Mouse (Mus musculus) right cerebral cortex, postnatal 25 days (tissue): ENCODE measurements around the gene Setd3.

Experiments used
- DNase-seq: peaks from one replicate; pipeline ENCODE4 v3.0.0; 2022

Gene Setd3

GRCm38 (mm10) chr12:108179246-108179320 is at the start of gene Setd3:
TSS of gene Setd3 (minus strand) at chr12:108179314.
- DNase-seq: no peak

GRCm38 (mm10) chr12:108227527-108227926 is 48.4 kb upstream of the Setd3 start:
- DNase-seq: no peak

- no peak for DNase-seq
Observed at GRCm38 (mm10) chr12:108226941-108227340, 47.8 kb upstream of the Setd3 start.

- no peak for DNase-seq
Observed at GRCm38 (mm10) chr12:108226216-108226615, 47.1 kb upstream of the Setd3 start.

DNA sequence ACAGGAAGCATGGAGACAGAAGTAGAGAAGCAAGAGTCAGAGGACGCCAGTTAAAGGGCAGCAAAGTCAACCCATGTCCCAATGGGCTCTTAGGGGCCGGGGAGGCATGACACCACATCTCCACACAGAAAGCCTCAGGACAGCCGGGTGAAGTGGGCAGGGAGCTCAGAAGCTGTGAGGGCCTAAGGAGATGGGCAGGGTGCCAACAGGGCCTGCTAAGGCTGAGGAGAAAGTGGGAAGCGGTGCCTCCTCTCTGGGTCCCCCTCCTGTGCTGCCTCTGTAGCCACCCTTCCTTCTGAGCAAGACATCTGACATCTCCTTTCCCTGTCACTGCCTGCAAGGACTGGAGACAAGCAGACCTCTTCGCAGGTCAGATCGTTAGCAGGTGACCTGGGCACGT is 46.7 kb upstream of the Setd3 start:
- no peak for DNase-seq

DNA sequence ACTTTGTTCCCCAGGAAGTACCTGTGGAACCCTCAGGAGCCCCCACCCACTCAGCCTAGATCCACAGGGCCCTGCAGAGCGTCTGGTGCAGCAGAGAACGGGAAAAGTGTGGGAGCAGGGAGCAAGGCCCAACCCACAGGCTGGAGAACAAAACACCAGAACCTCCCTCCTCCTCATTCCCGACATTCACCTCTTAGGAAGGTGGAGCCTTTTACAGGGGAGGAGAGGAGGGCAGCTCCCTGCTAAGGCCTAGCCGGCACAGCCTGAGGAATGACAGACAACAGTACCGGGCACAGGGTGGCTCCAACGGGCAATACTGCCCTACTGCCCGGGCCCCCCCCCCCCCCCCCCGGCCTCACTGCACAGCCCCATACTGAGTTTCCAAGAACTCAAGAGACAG is 44.2 kb upstream of the Setd3 start:
- DNase-seq: no peak

DNA sequence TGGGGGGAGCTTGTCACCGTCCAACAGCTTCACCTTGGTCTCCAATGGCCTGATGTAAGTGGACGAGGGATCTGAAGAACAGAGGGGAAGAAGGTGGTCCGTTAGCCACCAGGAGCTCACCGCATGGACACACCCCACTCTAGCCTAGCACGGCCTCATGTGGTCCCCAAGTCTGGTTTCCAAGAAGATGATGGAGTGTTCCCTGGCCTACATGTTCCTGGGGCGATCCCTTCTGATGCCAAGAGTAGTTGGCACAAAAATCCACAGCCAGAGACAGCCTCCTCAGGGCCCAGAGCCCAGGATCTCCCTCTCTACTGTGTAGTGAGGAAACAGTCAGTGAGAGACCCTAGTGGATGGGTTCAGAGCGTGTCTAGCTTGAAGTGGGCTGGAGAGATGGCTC is 42.6 kb upstream of the Setd3 start:
- no peak for DNase-seq

GRCm38 (mm10) chr12:108221206-108221605 is 42.1 kb upstream of the Setd3 start:
- DNase-seq: no peak

- DNase-seq: no peak
Observed at GRCm38 (mm10) chr12:108220621-108221020, 41.5 kb upstream of the Setd3 start.

GRCm38 (mm10) chr12:108219825-108220616 is 40.9 kb upstream of the Setd3 start:
- no peak for DNase-seq

- DNase-seq: peak; percentile 21
Observed at GRCm38 (mm10) chr12:108219163-108219562, 40.0 kb upstream of the Setd3 start.

GRCm38 (mm10) chr12:108217572-108217971 is 38.5 kb upstream of the Setd3 start:
- peak; percentile 48 for DNase-seq

- DNase-seq: no peak
Observed at GRCm38 (mm10) chr12:108216611-108217370, 37.7 kb upstream of the Setd3 start.

GRCm38 (mm10) chr12:108215090-108215489 is 36.0 kb upstream of the Setd3 start:
- DNase-seq: no peak

DNA sequence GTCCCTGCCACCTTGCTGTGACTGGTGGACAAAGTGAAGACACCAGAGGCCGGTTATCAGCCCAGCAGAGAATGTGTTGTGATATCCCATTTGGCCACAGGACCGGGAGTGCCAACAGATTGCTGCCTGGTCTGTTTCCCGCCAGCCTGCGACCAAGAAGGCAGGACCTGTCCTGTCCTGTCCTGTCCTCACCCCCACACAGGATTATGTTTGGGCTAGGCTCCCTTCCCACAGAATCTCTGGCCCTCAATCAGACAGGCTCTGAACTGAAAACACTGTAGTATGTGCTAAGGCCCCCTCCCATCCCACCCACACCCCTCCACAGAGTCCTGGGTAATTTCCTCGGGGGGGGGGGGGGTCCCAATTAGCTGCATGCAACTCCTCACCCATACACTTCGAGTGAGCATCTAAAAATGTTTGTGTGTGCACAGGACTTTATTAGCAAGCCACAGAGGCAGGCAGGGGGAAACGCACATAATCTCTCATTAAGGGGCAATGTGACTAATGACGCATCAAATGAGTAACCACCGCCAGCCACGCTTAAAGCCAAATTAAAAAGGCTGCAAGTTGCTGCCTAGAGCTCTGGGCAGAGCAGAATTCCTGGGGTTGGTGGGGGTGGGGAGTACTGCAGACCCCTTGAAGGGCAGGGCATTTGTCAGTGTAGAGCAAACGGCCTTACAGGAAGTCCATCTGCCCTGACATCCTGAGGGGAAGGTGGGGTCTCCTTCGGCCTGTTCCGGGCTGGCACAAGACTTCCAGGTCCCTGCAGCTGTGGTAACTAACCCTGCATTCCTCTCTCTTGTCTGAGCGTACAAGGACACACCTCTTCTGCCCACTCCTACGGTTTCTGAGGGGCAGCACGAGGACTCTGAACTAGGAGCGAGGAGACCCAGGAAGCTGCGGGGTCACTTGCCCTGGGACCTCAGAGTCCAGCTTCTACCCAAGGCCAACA is 34.3 kb upstream of the Setd3 start:
- no peak for DNase-seq

DNA sequence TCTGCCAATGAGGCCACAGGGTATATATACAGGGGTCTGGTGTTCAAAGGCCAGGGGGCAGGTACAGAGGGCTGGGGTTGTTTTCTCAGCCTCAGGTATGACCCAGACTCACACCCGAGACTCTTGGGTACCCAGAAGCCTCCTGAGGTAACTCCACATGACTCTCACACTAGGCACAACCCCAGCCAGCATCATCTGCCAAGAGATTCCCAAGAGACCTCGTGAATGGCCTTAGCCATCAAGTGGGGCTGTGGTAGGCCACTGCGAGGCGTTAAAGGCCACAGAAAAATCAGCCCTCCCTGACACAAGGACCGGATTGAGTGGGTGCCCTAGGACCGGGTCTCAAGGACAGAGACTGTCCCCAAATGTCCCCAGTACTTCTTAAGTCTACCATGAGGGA is 33.4 kb upstream of the Setd3 start:
- no peak for DNase-seq

DNA sequence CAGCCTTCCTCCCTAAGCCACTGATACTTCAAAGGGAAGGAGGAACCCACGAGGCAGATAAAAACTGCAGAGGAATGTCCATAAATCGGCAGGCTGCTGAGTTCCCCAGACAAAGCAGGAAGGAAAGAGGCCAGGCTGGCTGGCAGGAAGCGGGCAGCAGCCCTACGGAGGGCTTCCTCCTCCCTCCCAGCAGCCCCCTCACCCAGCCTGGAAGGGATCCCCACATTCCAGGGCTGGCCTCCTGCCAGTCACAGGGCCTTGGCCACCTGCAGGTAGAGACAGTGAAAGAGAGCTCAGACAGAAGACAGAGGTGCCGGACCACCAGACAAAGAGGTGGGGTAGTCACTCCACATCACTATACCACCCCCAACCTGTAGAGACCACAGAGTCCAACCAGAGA is 33.0 kb upstream of the Setd3 start:
- no peak for DNase-seq

- no peak for DNase-seq
Observed at GRCm38 (mm10) chr12:108210623-108211022, 31.5 kb upstream of the Setd3 start.

- DNase-seq: peak; percentile 62
Observed at GRCm38 (mm10) chr12:108208726-108209438, 29.8 kb upstream of the Setd3 start.

DNA sequence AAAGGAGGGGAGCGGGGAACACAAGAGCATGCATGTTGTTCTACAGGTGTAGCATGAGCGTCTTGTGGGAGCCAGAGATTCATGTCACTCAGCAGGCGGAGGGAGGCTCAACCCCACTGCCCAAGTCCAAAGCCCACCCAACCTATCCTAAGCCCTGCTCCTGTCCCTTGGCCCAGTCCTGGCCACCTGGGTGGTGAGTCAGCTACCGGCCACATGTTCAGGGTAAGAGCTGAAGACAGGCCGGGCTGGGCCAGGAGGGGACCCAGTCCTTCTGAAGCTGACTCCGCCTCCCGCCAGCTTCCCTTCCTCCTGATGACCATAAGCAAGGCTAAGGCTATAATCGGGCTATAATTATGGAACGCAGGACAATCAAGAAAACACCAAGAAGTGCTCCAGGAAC is 29.1 kb upstream of the Setd3 start:
- DNase-seq: no peak

DNA sequence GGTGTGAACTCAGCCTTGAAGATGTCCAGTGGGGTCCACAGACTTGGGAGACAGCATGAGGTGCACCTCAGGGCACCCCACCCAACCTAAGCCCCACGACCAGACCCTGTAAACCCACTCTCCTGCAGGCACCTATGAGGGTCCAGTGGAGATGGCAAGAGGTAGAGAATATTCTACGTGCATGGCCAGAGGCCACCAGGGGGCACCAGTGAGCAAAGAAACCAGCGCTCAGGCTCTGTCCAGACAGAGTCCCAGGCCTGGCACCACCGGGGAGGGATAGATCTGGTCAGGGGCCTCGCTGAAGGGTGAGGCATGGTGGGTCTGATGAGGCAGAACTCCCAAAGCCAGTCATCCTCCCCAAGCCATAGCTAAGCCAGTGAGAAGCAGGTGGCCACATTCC is 27.5 kb upstream of the Setd3 start:
- DNase-seq: peak; percentile 57

GRCm38 (mm10) chr12:108204978-108205377 is 25.9 kb upstream of the Setd3 start:
- DNase-seq: no peak

DNA sequence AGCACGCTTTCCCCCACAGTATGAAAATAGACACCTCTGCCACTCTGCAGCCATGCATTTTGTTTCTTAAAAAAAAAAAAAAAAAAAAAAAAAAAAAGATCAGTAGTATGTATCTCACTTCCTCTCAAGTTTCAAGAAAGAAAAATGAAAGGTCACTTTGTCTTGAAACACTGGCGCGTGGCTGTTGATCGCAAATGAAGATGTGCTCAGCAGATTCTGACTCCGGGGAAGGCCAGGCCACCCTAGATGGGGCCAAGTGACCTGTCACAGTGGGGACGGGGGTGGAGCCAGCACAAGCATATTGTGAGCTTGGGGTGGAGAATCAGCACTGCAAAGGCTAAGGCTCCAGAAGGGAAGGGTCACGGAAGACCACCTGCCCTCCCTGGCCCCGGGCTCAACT is 24.8 kb upstream of the Setd3 start:
- DNase-seq: no peak
